Mouse (Mus musculus) frontal cortex, adult (tissue): Measurements from ENCODE around the gene Lrba.

Source experiments
- ATAC-seq: cut with Nextera tagmentation; 2 replicates; pipeline ENCODE4 v1.9.2; 2017; ENCODE audit warnings: mild to moderate bottlenecking, moderate library complexity, mixed read lengths; ENCODE audit not compliant: low TSS enrichment

Gene Lrba

GRCm38 (mm10) chr3:86518506-86519109 is 294.1 kb downstream of the Lrba start:
- no peak for ATAC-seq

- ATAC-seq = no peak
These were observed 298.5 kb downstream of the Lrba start for GRCm38 (mm10) chr3:86522880-86523505.

DNA sequence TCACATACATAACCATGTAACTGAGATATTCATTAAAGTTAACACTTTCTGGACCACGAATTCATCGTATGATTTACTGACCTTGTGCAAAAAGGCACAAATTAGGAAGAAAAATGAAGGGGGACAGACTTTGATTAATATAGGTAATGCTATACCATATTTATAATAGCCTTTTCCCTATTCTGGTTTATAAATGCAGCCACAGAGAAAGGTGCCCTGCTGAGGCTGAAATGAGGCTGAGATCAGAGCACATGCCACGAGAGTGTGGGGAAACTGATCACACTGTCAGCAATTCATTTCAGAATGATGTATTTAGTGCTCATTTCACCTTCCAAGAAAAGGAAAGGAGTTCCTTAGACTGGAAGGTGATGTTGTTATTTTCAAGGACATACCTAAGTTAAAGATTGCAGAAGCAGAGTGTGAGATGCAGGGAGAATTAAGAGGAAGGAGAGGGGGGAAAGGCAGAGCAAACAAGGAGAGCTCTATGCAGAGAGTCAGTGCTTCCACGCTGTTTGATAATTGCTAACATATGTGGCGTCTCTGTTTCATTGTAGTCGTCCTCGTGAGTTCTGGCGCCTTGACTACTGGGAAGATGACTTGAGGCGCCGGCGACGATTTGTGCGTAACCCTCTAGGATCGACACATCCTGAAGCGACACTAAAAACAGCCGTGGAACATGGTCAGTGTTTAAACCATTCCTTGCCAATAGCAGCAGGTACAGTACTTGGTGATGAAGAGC is 307.2 kb downstream of the Lrba start:
- ATAC-seq = no peak

DNA sequence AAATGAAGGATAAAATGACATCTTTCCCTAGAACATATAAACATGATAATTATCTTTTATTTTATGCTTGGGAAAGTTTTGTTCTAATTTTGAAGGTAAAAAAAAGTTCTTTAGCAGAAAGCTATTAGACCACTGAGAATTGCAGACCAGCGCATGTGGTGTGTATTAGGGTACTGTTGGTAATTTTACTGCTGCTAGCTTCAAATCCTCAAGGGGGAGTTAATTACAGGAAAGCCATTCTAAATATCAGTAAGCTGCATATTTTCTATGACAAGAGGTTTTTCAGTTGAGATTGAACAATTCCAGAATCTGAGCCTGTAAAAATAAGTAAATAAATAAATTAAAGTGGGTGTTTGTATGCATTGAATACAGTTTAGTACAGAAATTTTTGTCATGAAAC is 312.3 kb downstream of the Lrba start:
- no peak for ATAC-seq

DNA sequence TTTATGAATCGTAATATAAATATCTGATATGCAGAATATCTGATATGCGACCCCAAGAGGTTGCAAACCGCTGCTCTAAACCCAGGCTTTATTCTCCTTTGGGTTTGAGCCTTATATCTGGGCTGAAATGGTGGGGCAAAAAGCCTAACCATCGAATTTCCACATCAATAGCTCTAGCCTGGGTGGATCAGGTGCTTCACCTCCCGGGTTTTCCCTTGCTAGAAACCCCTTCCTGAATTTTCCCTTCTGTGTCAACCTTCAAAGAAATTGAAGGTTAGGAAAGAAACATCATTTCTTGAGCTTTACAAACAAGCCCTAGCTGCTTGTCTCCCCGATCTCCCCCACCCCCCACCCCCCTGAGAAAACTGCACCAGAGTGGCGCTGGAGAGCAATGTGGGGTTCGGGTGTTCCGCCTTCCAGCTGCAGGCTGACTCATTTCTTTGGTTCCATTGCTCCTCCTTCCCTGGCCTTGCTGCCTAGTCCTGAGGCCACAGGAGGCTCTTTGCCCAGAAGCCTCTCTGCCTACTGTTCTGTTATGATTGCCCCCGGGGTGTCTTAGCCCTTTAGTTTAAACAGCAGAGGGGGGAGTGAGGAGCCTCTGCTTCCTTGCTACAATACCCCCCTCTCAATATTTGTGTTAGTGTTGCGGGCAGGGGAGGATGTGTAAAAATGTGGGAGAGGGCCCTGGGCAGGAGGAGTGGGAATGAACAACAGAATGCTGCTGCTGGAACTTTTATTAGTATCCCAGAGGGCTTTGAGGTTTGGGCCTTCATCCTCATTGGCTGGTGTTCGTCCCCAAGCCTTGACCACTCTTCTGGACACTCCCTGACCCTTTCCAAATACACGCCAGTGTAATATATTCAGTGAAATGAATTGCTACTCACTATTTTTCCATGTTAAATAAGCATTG is 314.4 kb downstream of the Lrba start:
- ATAC-seq = no peak

- ATAC-seq = no peak
These were observed 315.2 kb downstream of the Lrba start for GRCm38 (mm10) chr3:86539555-86540168.

DNA sequence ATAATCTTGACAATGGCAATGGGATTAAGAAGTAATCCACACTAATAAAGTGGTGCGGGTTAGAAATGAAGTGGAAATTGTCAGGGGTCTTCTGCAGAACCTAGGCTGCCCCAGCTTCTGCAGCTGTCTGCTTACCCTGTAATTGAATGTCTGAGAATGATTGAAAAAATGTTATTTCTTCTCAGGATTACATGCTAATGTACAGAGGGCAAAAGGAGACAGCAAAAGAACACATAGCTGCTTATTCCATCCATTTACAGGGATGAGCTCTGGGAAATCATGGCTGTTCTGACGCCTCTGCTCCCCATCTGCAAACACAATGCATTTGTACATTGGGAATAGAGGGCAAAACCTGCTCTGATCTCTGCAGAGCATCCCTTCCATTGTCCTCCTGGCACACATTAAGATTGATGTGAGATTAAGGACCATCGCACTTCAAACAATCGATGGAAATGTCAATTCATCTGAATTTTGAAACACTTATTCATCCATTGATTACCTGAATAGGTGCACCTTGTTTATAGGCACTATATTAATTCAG is 316.7 kb downstream of the Lrba start:
- ATAC-seq = no peak

DNA sequence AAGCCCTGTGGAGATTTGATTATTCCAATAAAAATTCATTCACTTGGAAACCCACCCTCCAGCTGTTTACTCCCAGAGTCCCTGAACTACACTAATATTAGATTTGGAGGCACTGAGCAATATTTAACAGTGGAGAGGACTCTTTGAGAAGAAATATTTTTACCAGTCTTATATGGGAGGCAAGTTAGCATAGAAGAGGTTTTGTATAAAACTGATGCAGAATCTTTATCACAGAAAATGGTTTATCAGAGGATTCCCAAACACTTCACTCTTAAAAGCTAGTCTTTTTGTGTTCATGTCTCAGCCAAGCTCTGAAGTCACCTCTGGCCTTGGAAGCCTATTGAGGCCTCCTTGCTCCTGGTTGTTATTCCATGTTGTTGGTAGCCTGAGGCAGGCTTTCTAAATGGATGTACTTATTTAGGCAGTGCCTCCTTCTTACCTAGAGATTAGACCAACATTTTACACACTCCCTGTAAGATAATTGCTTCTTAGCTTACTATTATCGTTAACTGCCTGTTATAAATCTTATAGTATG is 317.4 kb downstream of the Lrba start:
- no peak for ATAC-seq

GRCm38 (mm10) chr3:86544785-86545184 is 320.3 kb downstream of the Lrba start:
- no peak for ATAC-seq

- no peak for ATAC-seq
These were observed 321.5 kb downstream of the Lrba start for GRCm38 (mm10) chr3:86545945-86546344.

DNA sequence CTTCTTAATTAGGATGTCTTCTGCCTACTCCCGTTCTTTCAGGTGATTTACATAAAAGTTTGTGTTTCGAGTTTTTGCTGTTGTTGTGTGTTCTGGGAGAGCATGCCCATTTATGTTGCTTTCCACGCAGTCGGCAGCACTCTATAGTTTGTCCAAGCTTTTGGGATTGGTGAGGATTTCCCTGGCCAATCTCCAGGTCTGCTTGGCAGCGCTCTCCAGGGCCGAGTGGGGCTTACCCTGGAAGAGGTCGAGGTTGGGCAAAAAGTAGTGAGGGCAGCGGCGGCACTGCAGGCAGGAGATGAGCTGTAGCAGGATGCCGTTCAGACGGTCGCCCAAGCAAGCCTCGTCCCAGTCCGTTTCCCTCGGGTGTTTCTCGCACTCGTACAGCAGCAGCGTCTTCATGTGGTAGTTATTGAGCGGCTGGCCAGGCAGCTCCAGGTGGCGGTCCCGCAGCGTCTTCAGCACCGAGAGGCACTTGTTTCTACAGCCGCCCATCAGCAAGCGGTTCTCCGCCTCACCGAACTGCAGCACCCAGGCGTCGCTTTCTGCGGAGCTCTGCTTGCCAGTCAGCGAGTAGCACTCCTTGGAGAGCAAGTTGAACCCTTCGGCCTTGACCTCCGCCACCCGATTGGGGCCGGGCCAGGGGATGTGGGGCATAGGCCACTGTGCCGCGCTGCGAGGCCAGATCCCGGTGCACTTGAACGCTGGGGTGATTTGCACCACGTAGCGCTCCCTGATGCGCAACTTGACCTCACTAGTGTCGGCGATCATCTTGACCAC is 322.2 kb downstream of the Lrba start:
- ATAC-seq = peak; percentile 87

DNA sequence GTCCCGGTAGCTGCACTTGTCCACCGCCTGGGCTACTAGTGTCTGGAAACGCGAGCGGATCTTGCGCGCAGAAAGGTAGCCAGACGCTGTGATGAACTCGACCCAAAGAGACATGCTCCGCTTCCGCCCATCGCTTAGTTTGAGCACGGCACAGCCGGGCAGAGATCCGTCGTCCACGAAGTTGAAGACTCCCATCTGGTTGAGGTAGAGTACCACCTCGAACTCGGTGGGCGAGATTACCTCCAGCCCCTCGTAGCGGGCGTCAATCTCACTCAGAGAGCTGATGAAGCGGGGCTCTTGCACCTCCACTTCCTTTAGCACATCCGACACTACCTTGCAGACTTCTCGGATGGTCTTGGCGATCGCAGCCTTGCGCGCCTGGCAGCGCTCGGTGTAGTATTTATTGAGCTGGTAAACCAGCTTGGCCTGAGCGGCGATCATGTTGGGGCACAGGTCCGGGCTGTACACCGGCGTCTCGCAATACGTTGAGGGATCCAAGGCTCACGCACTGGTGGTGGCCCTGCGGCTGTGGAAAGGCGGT is 322.8 kb downstream of the Lrba start:
- no peak; the same call in 1 of the 2 replicates for ATAC-seq

- no peak for ATAC-seq
These were observed 323.9 kb downstream of the Lrba start, which contains the start of gene Mab21l2 for GRCm38 (mm10) chr3:86548091-86549015. Gene Mab21l2, minus strand, starts transcription at chr3:86548629.

DNA sequence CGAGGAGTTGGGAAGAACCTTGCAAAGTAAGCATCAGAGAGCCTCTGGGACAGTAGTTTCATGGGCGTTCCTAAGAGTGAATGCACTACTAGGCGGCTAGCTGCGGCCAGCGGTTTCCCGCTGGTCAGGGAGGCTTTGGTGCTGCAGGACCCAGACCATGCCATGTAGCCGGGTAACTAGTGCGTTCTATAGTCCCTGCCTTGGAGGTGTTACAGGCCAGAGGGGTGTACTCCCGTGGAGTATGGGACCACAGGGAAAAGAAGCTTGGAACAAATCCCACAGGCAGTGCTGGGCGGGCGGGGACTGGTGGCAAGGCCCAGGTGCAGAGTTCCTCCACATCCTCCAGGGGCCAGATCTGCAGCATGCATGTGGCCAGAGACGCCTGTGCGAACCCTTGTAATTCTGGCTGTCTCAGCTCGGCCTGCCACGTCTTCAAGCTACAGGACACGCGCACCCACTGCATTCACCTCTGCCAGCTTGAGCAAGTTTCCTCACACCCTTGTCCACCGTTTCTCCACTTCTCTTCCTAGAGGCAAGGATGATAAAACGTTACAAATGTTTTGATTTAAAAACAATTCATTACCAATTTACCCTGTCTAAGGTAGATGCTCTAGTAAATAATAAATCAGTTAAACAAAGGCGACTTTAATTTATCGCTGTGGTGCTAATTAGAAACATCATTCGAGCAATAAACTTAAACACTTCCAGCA is 326.0 kb downstream of the Lrba start:
- ATAC-seq = no peak

- no peak for ATAC-seq
These were observed 326.7 kb downstream of the Lrba start for GRCm38 (mm10) chr3:86551011-86551728.

GRCm38 (mm10) chr3:86552170-86552569 is 327.7 kb downstream of the Lrba start:
- ATAC-seq = no peak

- no peak for ATAC-seq
These were observed 334.5 kb downstream of the Lrba start for GRCm38 (mm10) chr3:86558976-86559375.
